Mouse (Mus musculus): ENCODE results near the gene Unc50. TPM values are rescaled to one million over a fixed set of nuclear protein-coding genes. Genes with fewer than 3 reads are reported as not detected.

Gene Unc50
- total and polyA plus RNA-seq, 3 experiments: 25.6 to 33.6 (median 32.0) TPM

DNA sequence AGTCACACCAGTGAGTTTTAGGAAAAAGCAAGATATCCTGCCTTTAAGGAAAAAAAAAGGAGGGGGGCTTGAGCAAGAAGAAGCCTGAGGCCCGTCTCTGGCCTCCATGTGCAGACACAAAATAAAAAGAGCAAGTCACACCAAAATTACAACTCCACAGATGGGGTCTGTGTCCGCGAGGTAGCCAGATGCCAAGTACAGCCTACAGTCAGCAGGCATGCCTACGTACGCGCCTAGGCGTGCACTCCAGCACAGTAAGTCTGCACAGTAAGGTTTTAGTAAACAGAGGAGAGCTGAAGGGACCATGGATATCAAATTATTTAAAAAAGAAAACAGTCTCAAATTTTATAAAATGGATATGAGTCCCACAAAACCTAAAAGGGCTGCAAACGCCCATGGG lies 21.3 kb downstream of the Unc50 start:
- WGBS: 94% methylated on average over 8 of the region's 8 CpGs
- Histone ChIP-seq H3K36me3 (ENCODE audit: control insufficient read depth, insufficient read depth, low read length) (no peaks in the 10 kb centered on the region), H3K4me3 (no peak overlapping the region), H3K4me1 (ENCODE audit: control insufficient read depth, insufficient read depth, low read length) (no peaks in the 10 kb centered on the region), H3K79me2 (replicated peaks; ENCODE audit: control insufficient read depth, insufficient read depth, low read length) (no peaks in the 10 kb centered on the region), H3K27me3 (ENCODE audit: control insufficient read depth, insufficient read depth, low read length) (no peaks in the 10 kb centered on the region), H3K27ac (no peak overlapping the region), H3K9ac (ENCODE audit: low read depth, low read length) (no peak overlapping the region)
- intact Hi-C loops (cut with DNase I): no loop called here
- no peak for DNase-seq
- no peak for TF ChIP-seq POLR2A (IDR thresholded peaks at IDR 0.05; ENCODE audit: insufficient read depth, low read depth, low read length)
- no peak for TF ChIP-seq EP300 (IDR thresholded peaks at IDR 0.05; ENCODE audit: insufficient read depth, low read depth, low read length)
- TF ChIP-seq CTCF (IDR thresholded peaks at IDR 0.05): no peak

DNA sequence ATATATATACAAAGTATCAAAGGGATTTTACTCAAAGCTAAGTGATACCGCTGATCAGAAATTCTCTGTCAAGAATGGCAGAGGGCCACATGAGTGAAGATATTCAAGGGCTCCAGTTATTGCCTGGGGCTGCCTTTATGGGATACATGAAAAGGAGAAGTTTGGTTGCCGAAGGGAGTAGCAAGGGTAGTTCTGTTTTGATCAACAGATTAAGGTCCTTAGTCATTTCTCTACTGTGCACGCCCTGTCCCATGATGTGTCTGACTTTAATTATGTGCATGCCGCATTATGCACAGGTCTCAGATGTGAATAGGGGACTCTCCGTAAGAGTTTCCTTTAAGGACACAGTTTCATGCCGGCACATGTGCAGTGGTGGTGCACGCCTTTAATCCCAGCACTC lies 27.6 kb downstream of the Unc50 start:
- Histone ChIP-seq H3K4me3 (no peak overlapping the region), H3K79me2 (replicated peaks; ENCODE audit: control insufficient read depth, insufficient read depth, low read length) (no peaks in the 10 kb centered on the region), H3K4me1 (ENCODE audit: control insufficient read depth, insufficient read depth, low read length) (no peaks in the 10 kb centered on the region), H3K27ac (no peak overlapping the region), H3K27me3 (ENCODE audit: control insufficient read depth, insufficient read depth, low read length) (no peaks in the 10 kb centered on the region), H3K9ac (ENCODE audit: low read depth, low read length) (no peak overlapping the region), H3K36me3 (ENCODE audit: control insufficient read depth, insufficient read depth, low read length) (no peaks in the 10 kb centered on the region)
- no peak for DNase-seq
- TF ChIP-seq CTCF (IDR thresholded peaks at IDR 0.05) (no peak), EP300 (IDR thresholded peaks at IDR 0.05; ENCODE audit: insufficient read depth, low read depth, low read length) (no peak), POLR2A (IDR thresholded peaks at IDR 0.05; ENCODE audit: insufficient read depth, low read depth, low read length) (no peak)
- 93% methylated on average over 7 of the region's 7 CpGs for WGBS
- intact Hi-C loops (cut with DNase I): no loop called here

DNA sequence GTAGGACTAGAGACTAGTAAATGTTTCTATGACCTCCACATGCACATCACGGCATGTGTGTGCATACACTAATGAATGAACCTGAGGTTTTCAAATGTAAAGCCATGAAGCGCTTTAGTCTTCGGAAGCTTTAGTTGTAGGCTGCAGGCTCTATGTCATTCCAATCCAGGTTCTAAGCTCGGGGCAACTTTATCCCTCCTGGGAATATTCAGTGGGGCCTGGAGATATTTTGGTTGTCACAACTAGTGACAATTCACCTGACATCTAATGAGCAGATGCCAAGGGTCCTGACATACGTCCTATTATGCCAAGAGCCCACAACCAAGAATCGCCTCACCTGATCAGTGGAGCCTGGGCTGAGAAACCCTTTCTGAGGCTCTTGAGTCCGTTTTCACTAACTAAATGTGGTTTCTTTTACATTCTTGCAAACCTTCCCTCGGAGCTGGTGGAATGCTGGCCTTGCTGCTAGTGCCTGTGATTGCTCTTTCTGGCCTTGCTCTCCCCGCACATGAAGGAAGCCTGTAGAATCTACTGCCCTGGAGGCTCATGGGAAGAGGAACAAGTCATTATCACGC lies 35.0 kb downstream of the Unc50 start:
- Histone ChIP-seq H3K79me2 (replicated peaks; ENCODE audit: control insufficient read depth, insufficient read depth, low read length) (no peaks in the 10 kb centered on the region; the same call in 1 of the 2 replicates), H3K36me3 (ENCODE audit: control insufficient read depth, insufficient read depth, low read length) (no peaks in the 10 kb centered on the region; the same call in 1 of the 2 replicates), H3K27me3 (ENCODE audit: control insufficient read depth, insufficient read depth, low read length) (no peaks in the 10 kb centered on the region), H3K27ac (no peak overlapping the region), H3K9ac (ENCODE audit: low read depth, low read length) (no peak overlapping the region), H3K4me1 (ENCODE audit: control insufficient read depth, insufficient read depth, low read length) (no peaks in the 10 kb centered on the region), H3K4me3 (no peak overlapping the region)
- DNase-seq: no peak
- WGBS: 85% methylated on average over 10 of the region's 10 CpGs
- TF ChIP-seq CTCF (IDR thresholded peaks at IDR 0.05): no peak
- TF ChIP-seq EP300 (IDR thresholded peaks at IDR 0.05; ENCODE audit: insufficient read depth, low read depth, low read length): no peak
- TF ChIP-seq POLR2A (IDR thresholded peaks at IDR 0.05; ENCODE audit: insufficient read depth, low read depth, low read length): no peak
- intact Hi-C loops (cut with DNase I): no loop called here

- H3K9ac ChIP-seq (ENCODE audit: low read depth, low read length): no peak overlapping the region
- H3K36me3 ChIP-seq (ENCODE audit: control insufficient read depth, insufficient read depth, low read length): no peaks in the 10 kb centered on the region; the same call in 1 of the 2 replicates
- intact Hi-C loops (cut with DNase I): no loop called here
- H3K4me3 ChIP-seq: no peak overlapping the region
- H3K4me1 ChIP-seq (ENCODE audit: control insufficient read depth, insufficient read depth, low read length): no peaks in the 10 kb centered on the region
- TF ChIP-seq POLR2A (IDR thresholded peaks at IDR 0.05; ENCODE audit: insufficient read depth, low read depth, low read length) (no peak), CTCF (IDR thresholded peaks at IDR 0.05) (peak; percentile 45)
- no peaks in the 10 kb centered on the region for H3K27me3 ChIP-seq (ENCODE audit: control insufficient read depth, insufficient read depth, low read length)
- 83% methylated on average over 3 of the region's 3 CpGs for WGBS
- no peaks in the 10 kb centered on the region; the same call in 1 of the 2 replicates for H3K79me2 ChIP-seq (replicated peaks; ENCODE audit: control insufficient read depth, insufficient read depth, low read length)
- H3K27ac ChIP-seq: no peak overlapping the region
- no peak for DNase-seq
Observed at GRCm38 (mm10) chr1:37466322-37466995, 36.5 kb downstream of the Unc50 start.

- 91% methylated on average over 4 of the region's 4 CpGs for WGBS
- intact Hi-C loops (cut with DNase I): no loop called here
Observed at GRCm38 (mm10) chr1:37467806-37468205, 37.9 kb downstream of the Unc50 start.

DNA sequence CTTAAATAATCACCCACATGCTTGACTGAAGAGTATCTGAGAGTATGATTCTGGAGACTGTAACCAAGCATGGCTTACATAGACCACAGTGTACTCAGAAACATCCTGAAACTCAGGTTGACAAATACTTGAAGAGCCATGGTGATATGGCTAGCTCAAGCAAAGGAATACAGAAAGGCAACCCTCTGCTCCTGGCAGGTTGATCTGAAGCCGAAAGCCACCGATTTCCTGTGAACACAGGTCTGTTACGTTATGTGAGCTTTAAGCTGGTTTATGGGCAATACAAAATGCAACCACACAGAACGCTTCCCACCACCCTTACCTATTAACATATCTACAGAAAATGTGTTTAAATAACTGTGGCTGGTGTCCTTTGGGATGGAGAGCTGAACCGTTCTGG lies 39.1 kb downstream of the Unc50 start:
- 91% methylated on average over 5 of the region's 5 CpGs for WGBS
- Histone ChIP-seq H3K27me3 (ENCODE audit: control insufficient read depth, insufficient read depth, low read length) (no peaks in the 10 kb centered on the region), H3K9ac (ENCODE audit: low read depth, low read length) (no peak overlapping the region), H3K4me1 (ENCODE audit: control insufficient read depth, insufficient read depth, low read length) (peaks cover 1% of the 10 kb centered on the region; the same call in 1 of the 2 replicates), H3K36me3 (ENCODE audit: control insufficient read depth, insufficient read depth, low read length) (no peaks in the 10 kb centered on the region; the same call in 1 of the 2 replicates), H3K4me3 (no peak overlapping the region), H3K27ac (no peak overlapping the region), H3K79me2 (replicated peaks; ENCODE audit: control insufficient read depth, insufficient read depth, low read length) (no peaks in the 10 kb centered on the region; the same call in 1 of the 2 replicates)
- no peak for DNase-seq
- TF ChIP-seq EP300 (IDR thresholded peaks at IDR 0.05; ENCODE audit: insufficient read depth, low read depth, low read length) (no peak), POLR2A (IDR thresholded peaks at IDR 0.05; ENCODE audit: insufficient read depth, low read depth, low read length) (no peak), CTCF (IDR thresholded peaks at IDR 0.05) (no peak)
- intact Hi-C loops (cut with DNase I): no loop called here

More at GRCm38 (mm10) chr1:37467806-37468205, 37.9 kb downstream of the Unc50 start:
- Histone ChIP-seq H3K4me1 (ENCODE audit: control insufficient read depth, insufficient read depth, low read length) (no peaks in the 10 kb centered on the region), H3K4me3 (no peak overlapping the region), H3K27me3 (ENCODE audit: control insufficient read depth, insufficient read depth, low read length) (no peaks in the 10 kb centered on the region), H3K9ac (ENCODE audit: low read depth, low read length) (no peak overlapping the region), H3K36me3 (ENCODE audit: control insufficient read depth, insufficient read depth, low read length) (no peaks in the 10 kb centered on the region; the same call in 1 of the 2 replicates), H3K27ac (no peak overlapping the region), H3K79me2 (replicated peaks; ENCODE audit: control insufficient read depth, insufficient read depth, low read length) (no peaks in the 10 kb centered on the region; the same call in 1 of the 2 replicates)
- TF ChIP-seq CTCF (IDR thresholded peaks at IDR 0.05) (no peak), EP300 (IDR thresholded peaks at IDR 0.05; ENCODE audit: insufficient read depth, low read depth, low read length) (no peak), POLR2A (IDR thresholded peaks at IDR 0.05; ENCODE audit: insufficient read depth, low read depth, low read length) (no peak)
- DNase-seq: no peak
